Mouse (Mus musculus): ENCODE measurements around the gene Ripk3. TPM values are rescaled to one million over a fixed set of nuclear protein-coding genes. Genes with fewer than 3 reads are reported as not detected.

Gene Ripk3
- polyA plus RNA-seq (2014; fragmentation: Nextera tagmentation; extraction: Ambion mirVana) = 1.8 and 2.9 TPM in 2 replicates

DNA sequence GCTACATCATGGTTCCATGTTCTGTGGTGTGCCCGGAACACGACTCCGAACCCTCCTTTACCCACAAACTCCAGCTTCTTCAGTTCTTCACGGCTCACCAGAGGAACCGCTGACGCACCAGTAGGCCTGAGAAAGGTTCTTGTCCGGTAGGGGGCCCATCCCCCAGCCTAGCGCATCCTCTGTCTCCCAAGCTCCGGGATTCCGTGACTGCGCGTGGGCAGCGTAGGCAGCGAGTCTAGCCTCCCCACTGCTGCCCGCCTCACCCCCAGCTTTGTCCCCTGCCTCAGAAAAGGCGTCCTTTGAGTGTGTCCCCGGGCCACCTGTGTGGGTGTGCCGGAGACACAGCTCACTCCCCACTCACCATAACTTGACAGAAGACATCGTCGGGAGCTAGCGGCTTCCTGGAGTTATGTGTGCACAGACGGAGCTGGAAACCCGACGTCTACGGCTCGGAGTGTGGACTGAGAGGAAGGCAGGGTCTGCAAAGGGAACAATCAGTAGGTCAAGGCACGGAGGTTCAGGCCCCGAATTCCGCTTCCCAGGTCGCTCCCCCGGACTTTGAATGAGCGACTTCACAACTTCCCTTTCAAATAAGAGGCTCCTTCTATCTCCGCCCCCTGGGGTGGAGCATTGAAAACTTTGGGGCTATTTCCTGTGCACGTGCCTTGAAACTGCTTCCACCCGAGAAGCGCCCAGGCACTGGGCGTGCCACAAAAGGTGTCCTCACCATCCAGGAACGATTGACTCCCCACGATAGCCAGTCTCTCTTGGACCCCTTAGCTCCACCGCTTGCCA lies at the start of gene Ripk3:
TSS of gene Ripk3 (minus strand) at position 610 of the 795 bp plus-strand sequence.
- no peak for ATAC-seq (ENCODE audit: low FRiP score)
- Histone ChIP-seq H3K27me3 (ENCODE audit: control insufficient read depth, insufficient read depth, low read length) (peaks cover 76% of the 10 kb centered on the region), H3K4me1 (replicated peaks; ENCODE audit: control insufficient read depth, insufficient read depth, low read length) (peaks cover 2% of the 10 kb centered on the region; the same call in 1 of the 2 replicates), H3K36me3 (replicated peaks; ENCODE audit: control insufficient read depth, insufficient read depth) (no peaks in the 10 kb centered on the region), H3K27ac (no peak within 1 kb of the TSS), H3K4me2 (replicated peaks) (peak within 1 kb of the TSS; percentile 38), H3K9me3 (ENCODE audit: control insufficient read depth, low read length) (no peaks in the 10 kb centered on the region), H3K4me3 (replicated peaks; ENCODE audit: low read length) (peak within 1 kb of the TSS; percentile 19), H3K9ac (no peak within 1 kb of the TSS)
- 7% methylated on average over 40 of the region's 40 CpGs for WGBS
- no peak for DNase-seq (ENCODE audit: low spot score)

- H3K27ac ChIP-seq = no peak overlapping the region
- 77% methylated on average over 4 of the region's 5 CpGs for WGBS
- no peaks in the 10 kb centered on the region for H3K36me3 ChIP-seq (replicated peaks; ENCODE audit: control insufficient read depth, insufficient read depth)
- no peaks in the 10 kb centered on the region for H3K27me3 ChIP-seq (ENCODE audit: control insufficient read depth, insufficient read depth, low read length)
- H3K4me3 ChIP-seq (replicated peaks; ENCODE audit: low read length) = no peak overlapping the region
- no peaks in the 10 kb centered on the region for H3K9me3 ChIP-seq (ENCODE audit: control insufficient read depth, low read length)
- no peak overlapping the region for H3K4me2 ChIP-seq (replicated peaks)
- DNase-seq (ENCODE audit: low spot score) = no peak
- ATAC-seq (ENCODE audit: low FRiP score) = no peak
- H3K4me1 ChIP-seq (replicated peaks; ENCODE audit: control insufficient read depth, insufficient read depth, low read length) = no peaks in the 10 kb centered on the region
- no peak overlapping the region for H3K9ac ChIP-seq
These were observed 49.6 kb upstream of the Ripk3 start for GRCm38 (mm10) chr14:55838312-55838711.

- ATAC-seq (ENCODE audit: low FRiP score) (no peak), DNase-seq (ENCODE audit: low spot score) (no peak)
- no peak overlapping the region for H3K4me2 ChIP-seq (replicated peaks)
- no peaks in the 10 kb centered on the region for H3K4me1 ChIP-seq (replicated peaks; ENCODE audit: control insufficient read depth, insufficient read depth, low read length)
- H3K36me3 ChIP-seq (replicated peaks; ENCODE audit: control insufficient read depth, insufficient read depth) = no peaks in the 10 kb centered on the region
- WGBS = 68% methylated on average over 5 of the region's 5 CpGs
- H3K27me3 ChIP-seq (ENCODE audit: control insufficient read depth, insufficient read depth, low read length) = no peaks in the 10 kb centered on the region
- H3K4me3 ChIP-seq (replicated peaks; ENCODE audit: low read length) = no peak overlapping the region
- no peak overlapping the region for H3K9ac ChIP-seq
- H3K9me3 ChIP-seq (ENCODE audit: control insufficient read depth, low read length) = no peaks in the 10 kb centered on the region
- no peak overlapping the region for H3K27ac ChIP-seq
These were observed 46.3 kb upstream of the Ripk3 start for GRCm38 (mm10) chr14:55834808-55835533.

DNA sequence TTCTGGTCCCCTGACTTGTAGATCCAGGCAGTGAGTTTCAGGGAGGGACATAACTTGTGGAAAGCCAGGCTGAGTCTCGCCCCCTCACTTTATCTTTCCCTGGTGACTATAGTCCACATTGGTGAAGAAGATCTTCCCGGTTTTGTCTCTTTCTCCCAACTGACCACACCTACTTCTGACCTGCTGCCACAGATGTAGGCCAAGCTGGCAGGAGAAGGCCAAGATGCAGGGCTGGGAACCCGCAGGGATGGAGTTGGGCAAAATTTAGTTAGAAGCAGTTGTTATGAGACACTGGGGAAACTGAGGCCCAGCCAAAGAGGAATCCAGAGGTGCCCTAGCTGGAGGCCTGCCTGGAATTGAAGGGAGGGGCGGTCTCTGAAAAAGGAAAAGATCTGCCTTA lies 44.5 kb upstream of the Ripk3 start:
- no peak for ATAC-seq (ENCODE audit: low FRiP score)
- Histone ChIP-seq H3K9ac (no peak overlapping the region), H3K4me2 (replicated peaks) (no peak overlapping the region), H3K27me3 (ENCODE audit: control insufficient read depth, insufficient read depth, low read length) (no peaks in the 10 kb centered on the region; the same call in 1 of the 2 replicates), H3K4me1 (replicated peaks; ENCODE audit: control insufficient read depth, insufficient read depth, low read length) (no peaks in the 10 kb centered on the region), H3K9me3 (ENCODE audit: control insufficient read depth, low read length) (no peaks in the 10 kb centered on the region), H3K4me3 (replicated peaks; ENCODE audit: low read length) (no peak overlapping the region), H3K27ac (no peak overlapping the region), H3K36me3 (replicated peaks; ENCODE audit: control insufficient read depth, insufficient read depth) (no peaks in the 10 kb centered on the region)
- DNase-seq (ENCODE audit: low spot score) = no peak
- 76% methylated on average over 4 of the region's 4 CpGs for WGBS

DNA sequence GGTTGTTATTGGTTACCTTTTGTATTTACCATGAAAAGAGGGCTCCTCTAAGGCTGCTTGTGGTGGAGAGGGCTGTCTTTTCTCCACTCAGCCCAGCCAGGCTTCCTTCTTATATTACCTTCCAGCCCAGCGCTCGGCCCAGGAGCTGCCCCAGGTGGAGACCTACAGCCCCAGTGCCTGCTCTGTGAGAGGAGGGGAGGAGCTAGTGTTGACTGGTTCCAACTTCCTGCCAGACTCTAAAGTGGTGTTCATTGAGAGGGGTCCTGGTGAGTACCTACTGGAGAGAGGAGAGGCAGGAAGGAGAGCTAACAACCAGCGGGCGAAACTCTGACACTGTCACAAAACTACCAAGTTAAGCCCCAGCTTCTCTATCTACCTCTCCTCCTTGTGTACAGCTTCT lies 41.7 kb upstream of the Ripk3 start:
- 90% methylated on average over 4 of the region's 4 CpGs for WGBS
- Histone ChIP-seq H3K4me3 (replicated peaks; ENCODE audit: low read length) (no peak overlapping the region), H3K36me3 (replicated peaks; ENCODE audit: control insufficient read depth, insufficient read depth) (no peaks in the 10 kb centered on the region), H3K9ac (no peak overlapping the region), H3K9me3 (ENCODE audit: control insufficient read depth, low read length) (no peaks in the 10 kb centered on the region), H3K4me2 (replicated peaks) (no peak overlapping the region), H3K27me3 (ENCODE audit: control insufficient read depth, insufficient read depth, low read length) (peaks cover 20% of the 10 kb centered on the region), H3K4me1 (replicated peaks; ENCODE audit: control insufficient read depth, insufficient read depth, low read length) (peaks cover 11% of the 10 kb centered on the region; the same call in 1 of the 2 replicates), H3K27ac (no peak overlapping the region)
- DNase-seq (ENCODE audit: low spot score) (no peak), ATAC-seq (ENCODE audit: low FRiP score) (no peak)

GRCm38 (mm10) chr14:55829854-55830253 lies 41.2 kb upstream of the Ripk3 start:
- Histone ChIP-seq H3K4me2 (replicated peaks) (no peak overlapping the region), H3K4me3 (replicated peaks; ENCODE audit: low read length) (no peak overlapping the region), H3K27me3 (ENCODE audit: control insufficient read depth, insufficient read depth, low read length) (peaks cover 20% of the 10 kb centered on the region)

GRCm38 (mm10) chr14:55828716-55829263 lies 40.1 kb upstream of the Ripk3 start:
- Histone ChIP-seq H3K4me3 (replicated peaks; ENCODE audit: low read length) (no peak overlapping the region), H3K9ac (no peak overlapping the region), H3K4me2 (replicated peaks) (no peak overlapping the region), H3K27me3 (ENCODE audit: control insufficient read depth, insufficient read depth, low read length) (peaks cover 20% of the 10 kb centered on the region), H3K9me3 (ENCODE audit: control insufficient read depth, low read length) (no peaks in the 10 kb centered on the region), H3K36me3 (replicated peaks; ENCODE audit: control insufficient read depth, insufficient read depth) (no peaks in the 10 kb centered on the region), H3K4me1 (replicated peaks; ENCODE audit: control insufficient read depth, insufficient read depth, low read length) (peaks cover 15% of the 10 kb centered on the region), H3K27ac (no peak overlapping the region)
- 52% methylated on average over 3 of the region's 3 CpGs for WGBS
- ATAC-seq (ENCODE audit: low FRiP score) (no peak), DNase-seq (ENCODE audit: low spot score) (no peak)

More at GRCm38 (mm10) chr14:55829854-55830253, 41.2 kb upstream of the Ripk3 start:
- no peak overlapping the region for H3K9ac ChIP-seq
- H3K4me1 ChIP-seq (replicated peaks; ENCODE audit: control insufficient read depth, insufficient read depth, low read length) = peaks cover 15% of the 10 kb centered on the region
- ATAC-seq (ENCODE audit: low FRiP score) (no peak), DNase-seq (ENCODE audit: low spot score) (no peak)
- WGBS = 94% methylated on average over 16 of the region's 16 CpGs
- no peaks in the 10 kb centered on the region for H3K36me3 ChIP-seq (replicated peaks; ENCODE audit: control insufficient read depth, insufficient read depth)
- no peak overlapping the region for H3K27ac ChIP-seq
- H3K9me3 ChIP-seq (ENCODE audit: control insufficient read depth, low read length) = no peaks in the 10 kb centered on the region

DNA sequence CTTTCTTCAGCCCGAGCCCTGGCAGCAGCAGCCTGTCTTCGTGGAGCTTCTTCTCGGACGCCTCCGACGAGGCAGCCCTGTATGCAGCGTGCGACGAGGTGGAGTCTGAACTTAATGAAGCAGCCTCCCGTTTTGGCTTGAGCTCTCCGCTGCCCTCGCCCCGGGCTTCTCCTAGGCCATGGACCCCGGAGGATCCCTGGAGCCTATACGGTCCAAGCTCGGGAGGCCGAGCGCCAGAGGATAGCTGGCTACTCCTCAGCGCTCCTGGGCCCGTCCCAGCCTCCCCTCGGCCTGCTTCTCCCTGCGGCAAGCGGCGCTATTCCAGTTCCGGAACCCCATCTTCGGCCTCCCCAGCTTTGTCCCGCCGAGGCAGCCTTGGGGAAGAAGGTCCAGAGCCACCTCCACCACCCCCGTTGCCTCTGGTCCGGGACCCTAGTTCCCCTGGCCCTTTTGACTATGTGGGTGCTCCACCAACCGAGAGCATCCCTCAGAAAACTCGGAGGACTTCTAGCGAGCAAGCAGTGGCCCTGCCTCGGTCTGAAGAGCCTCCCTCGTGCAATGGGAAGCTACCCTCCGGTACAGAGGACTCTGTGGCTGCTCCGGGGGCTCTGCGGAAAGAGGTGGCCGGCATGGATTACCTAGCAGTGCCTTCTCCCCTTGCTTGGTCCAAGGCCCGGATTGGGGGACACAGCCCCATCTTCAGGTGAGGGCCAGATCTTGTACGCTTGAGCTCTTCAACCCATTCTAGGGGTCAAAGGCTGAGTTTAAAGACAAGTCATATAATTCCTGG lies 38.1 kb upstream of the Ripk3 start:
- Histone ChIP-seq H3K9ac (peak overlapping the region; percentile 42; the same call in 1 of the 2 replicates), H3K4me3 (replicated peaks; ENCODE audit: low read length) (peak overlapping the region; percentile 43), H3K36me3 (replicated peaks; ENCODE audit: control insufficient read depth, insufficient read depth) (no peaks in the 10 kb centered on the region), H3K27me3 (ENCODE audit: control insufficient read depth, insufficient read depth, low read length) (peaks cover 20% of the 10 kb centered on the region), H3K4me1 (replicated peaks; ENCODE audit: control insufficient read depth, insufficient read depth, low read length) (peaks cover 19% of the 10 kb centered on the region), H3K27ac (peak overlapping the region; percentile 34; the same call in 1 of the 2 replicates), H3K9me3 (ENCODE audit: control insufficient read depth, low read length) (no peaks in the 10 kb centered on the region), H3K4me2 (replicated peaks) (peak overlapping the region; percentile 63)
- WGBS = 9% methylated on average over 41 of the region's 41 CpGs
- ATAC-seq (ENCODE audit: low FRiP score) (no peak), DNase-seq (ENCODE audit: low spot score) (no peak)

All from hindbrain, embryonic 14.5 days (tissue).